Mouse (Mus musculus): ENCODE measurements at regions not wholly inside any gene's neighbourhood (a gene's known extent, or its start where the extent isn't known, plus 50 kb on each side); places are given as distances from the start of the nearest gene placed in this dataset.

DNA sequence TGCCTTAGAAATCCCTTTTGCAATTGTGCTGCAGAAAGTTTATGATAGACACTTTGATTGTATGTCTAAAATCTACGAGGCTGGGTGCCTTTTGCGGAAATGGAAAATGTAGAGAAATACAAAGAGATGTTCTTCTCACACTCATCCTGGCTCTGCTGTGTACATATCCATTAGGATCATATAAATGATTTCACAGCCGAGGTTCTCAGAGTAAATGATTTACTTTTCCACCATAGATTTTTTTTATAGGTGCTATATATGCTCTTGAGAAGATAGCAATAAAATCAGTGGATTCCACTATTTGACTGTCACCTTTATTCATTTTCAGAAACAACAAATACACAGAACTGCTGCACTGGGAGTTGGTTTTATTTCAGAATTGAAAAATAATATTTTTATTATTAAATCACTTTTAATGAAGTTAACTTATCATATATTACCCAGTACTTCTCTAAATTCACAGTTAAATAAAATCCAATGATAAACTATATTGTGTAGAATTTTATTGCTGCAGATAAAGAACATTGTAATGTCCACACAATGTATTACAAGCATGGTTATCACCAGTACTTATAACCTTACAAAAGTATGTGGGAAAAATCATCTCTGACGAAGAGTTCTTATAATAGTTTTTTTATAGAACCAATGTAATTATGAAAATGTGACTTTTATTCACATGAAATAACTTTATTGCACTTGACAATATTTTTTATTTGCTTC, 1385.8 kb downstream of the Pcdh7 start:
- no peaks in the 10 kb centered on the region for H3K9me3 ChIP-seq (ENCODE audit: control insufficient read depth, low read length)
- H3K4me2 ChIP-seq (ENCODE audit: low read depth, low read length), result no peak overlapping the region
- no peaks in the 10 kb centered on the region for H3K4me1 ChIP-seq (ENCODE audit: control insufficient read depth, insufficient read depth, low read length)
- no peak overlapping the region for H3K4me3 ChIP-seq (ENCODE audit: low read depth, low read length)
- 76% methylated on average over 4 of the region's 4 CpGs for WGBS
- no peak overlapping the region for H3K27ac ChIP-seq (replicated peaks; ENCODE audit: low read depth, low read length)
- no peak overlapping the region for H3K9ac ChIP-seq (ENCODE audit: low read depth, low read length)
- ATAC-seq (ENCODE audit: low read depth), result no peak
- DNase-seq (ENCODE audit: low spot score), result no peak
- H3K36me3 ChIP-seq (ENCODE audit: control insufficient read depth, insufficient read depth, low read length), result no peaks in the 10 kb centered on the region
- no peaks in the 10 kb centered on the region for H3K27me3 ChIP-seq (replicated peaks; ENCODE audit: control insufficient read depth, insufficient read depth, low read length)

DNA sequence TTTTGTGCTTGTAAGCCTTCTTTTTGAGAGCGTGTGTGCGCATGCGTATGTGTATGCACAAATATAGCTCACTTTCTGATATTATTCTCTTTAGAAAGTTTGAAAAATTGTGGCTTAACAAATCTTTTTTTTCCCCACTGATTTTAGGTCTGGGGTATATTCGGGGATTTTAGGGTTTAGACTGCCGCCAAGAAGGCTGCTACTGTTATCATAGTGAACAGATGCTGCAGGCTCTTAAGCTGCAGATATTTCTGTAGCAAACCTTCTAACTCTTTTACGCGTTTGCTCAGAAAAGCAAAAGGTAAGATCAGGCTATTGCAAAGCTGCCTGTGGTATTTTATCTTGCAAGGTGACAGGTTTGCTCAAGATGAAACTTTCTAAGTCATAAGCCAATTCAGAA, 1420.5 kb downstream of the Pcdh7 start:
- H3K36me3 ChIP-seq (ENCODE audit: control insufficient read depth, insufficient read depth, low read length), result no peaks in the 10 kb centered on the region

DNA sequence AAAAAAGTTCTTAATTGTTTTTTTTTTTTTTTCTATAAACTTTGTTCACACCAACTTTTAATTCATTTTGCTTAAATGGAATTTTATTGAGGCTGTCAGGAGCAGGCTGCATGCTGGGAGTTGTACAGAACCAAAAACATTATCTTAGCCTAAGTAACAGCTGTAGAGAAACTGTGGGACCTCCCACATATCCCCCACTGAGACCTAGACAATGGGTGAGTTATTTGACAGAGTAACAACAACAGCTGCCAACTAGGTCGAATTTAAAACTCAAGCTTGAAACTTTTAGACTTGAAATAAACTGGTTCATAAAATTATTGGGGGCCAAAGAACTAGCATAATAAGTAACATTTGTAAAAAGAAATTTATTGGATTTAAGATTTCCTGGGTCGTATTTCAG, 1421.0 kb downstream of the Pcdh7 start:
- ATAC-seq (ENCODE audit: low read depth), result peak; percentile 63; the same call in 1 of the 2 replicates
- H3K9me3 ChIP-seq (ENCODE audit: control insufficient read depth, low read length), result no peaks in the 10 kb centered on the region
- peak; percentile 70 for DNase-seq (ENCODE audit: low spot score)

More for the DNA sequence above, 1420.5 kb downstream of the Pcdh7 start:
- 66% methylated on average over 7 of the region's 7 CpGs for WGBS
- Histone ChIP-seq H3K27ac (replicated peaks; ENCODE audit: low read depth, low read length) (no peak overlapping the region), H3K4me1 (ENCODE audit: control insufficient read depth, insufficient read depth, low read length) (no peaks in the 10 kb centered on the region), H3K27me3 (replicated peaks; ENCODE audit: control insufficient read depth, insufficient read depth, low read length) (no peaks in the 10 kb centered on the region), H3K9ac (ENCODE audit: low read depth, low read length) (no peak overlapping the region), H3K4me2 (ENCODE audit: low read depth, low read length) (no peak overlapping the region), H3K9me3 (ENCODE audit: control insufficient read depth, low read length) (no peaks in the 10 kb centered on the region), H3K4me3 (ENCODE audit: low read depth, low read length) (no peak overlapping the region)
- ATAC-seq (ENCODE audit: low read depth) (no peak), DNase-seq (ENCODE audit: low spot score) (peak; percentile 10)

More for the DNA sequence above, 1421.0 kb downstream of the Pcdh7 start:
- Histone ChIP-seq H3K4me3 (ENCODE audit: low read depth, low read length) (no peak overlapping the region), H3K4me2 (ENCODE audit: low read depth, low read length) (no peak overlapping the region), H3K27ac (replicated peaks; ENCODE audit: low read depth, low read length) (no peak overlapping the region), H3K9ac (ENCODE audit: low read depth, low read length) (no peak overlapping the region), H3K36me3 (ENCODE audit: control insufficient read depth, insufficient read depth, low read length) (no peaks in the 10 kb centered on the region), H3K27me3 (replicated peaks; ENCODE audit: control insufficient read depth, insufficient read depth, low read length) (no peaks in the 10 kb centered on the region), H3K4me1 (ENCODE audit: control insufficient read depth, insufficient read depth, low read length) (no peaks in the 10 kb centered on the region)
- WGBS, result 29% methylated on average over 2 of the region's 2 CpGs
